Mouse (Mus musculus): ENCODE data around the gene Arhgef10l.

GRCm38 (mm10) chr4:140499571-140499970, 166.2 kb downstream of the Arhgef10l start:
- TF ChIP-seq MYOG (IDR thresholded peaks at IDR 0.05; ENCODE audit: control insufficient read depth in 1 of 3, insufficient read depth in 1 of 3, insufficient read length in 2 of 3, low read depth in 2 of 3) (no peak), POLR2A (IDR thresholded peaks at IDR 0.05; ENCODE audit: insufficient read length, low read depth) (no peak)
